Mouse (Mus musculus) intestine, embryonic 14.5 days (tissue): ENCODE measurements around the gene Casr. TPM values are rescaled to one million over a fixed set of nuclear protein-coding genes. Genes with fewer than 3 reads are reported as not detected.

ENCODE experiments used
- polyA plus RNA-seq: library from polyadenylated mRNA; unstranded; fragments of >200 nt; fragmentation: Nextera tagmentation; extraction: Ambion mirVana; gene quantifications from 2 replicates; pipeline ENCODE4 v1.2.1, GENCODE M21; 2014

Casr gene
- polyA plus RNA-seq, 1 experiment from 2014 or later = 0.18 TPM

Other genes with a start within 250 kb of the Casr start
- gene BC117090, start 227.8 kb downstream of the Casr start, polyA plus RNA-seq = not detected in 2 replicates
- gene BC100530, start 194.4 kb downstream of the Casr start, polyA plus RNA-seq = 0.36 and 1.3 TPM in 2 replicates
- not detected in 2 replicates for gene Stfa2, start 153.7 kb downstream of the Casr start, polyA plus RNA-seq
- 0.52 and 0.53 TPM in 2 replicates for gene Stfa3, start 106.7 kb downstream of the Casr start, polyA plus RNA-seq
- gene Cd86, start 103.9 kb upstream of the Casr start, polyA plus RNA-seq = 1.8 and 2.0 TPM in 2 replicates
- gene Ildr1, start 131.8 kb upstream of the Casr start, polyA plus RNA-seq = 5.1 and 5.9 TPM in 2 replicates
- 2.3 and 5.5 TPM in 2 replicates for gene Slc15a2, start 222.8 kb upstream of the Casr start, polyA plus RNA-seq